Mouse (Mus musculus) spleen, embryonic (tissue): ENCODE data around the gene Tlx2.

Source experiments
- CTCF ChIA-PET: fragments of 350-600 bp; sonication (Branson Sonifier 250); formaldehyde crosslinking; loops from one replicate; lab custom pipeline; 2022; lab: Charles Lee

Gene Tlx2

GRCm38 (mm10) chr6:83095968-83096367 lies 25.9 kb upstream of the Tlx2 start:
- CTCF ChIA-PET, result no interaction called here

GRCm38 (mm10) chr6:83092416-83093127 lies 22.5 kb upstream of the Tlx2 start:
- CTCF ChIA-PET, result no interaction called here

GRCm38 (mm10) chr6:83087926-83088260 lies 17.8 kb upstream of the Tlx2 start:
- CTCF ChIA-PET, result no interaction called here

GRCm38 (mm10) chr6:83087205-83087925 lies 17.3 kb upstream of the Tlx2 start:
- CTCF ChIA-PET, result no interaction called here

GRCm38 (mm10) chr6:83086121-83087035 lies 16.3 kb upstream of the Tlx2 start, which contains the start of gene Lbx2:
Gene Lbx2, plus strand, starts transcription at chr6:83086367.
- CTCF ChIA-PET, result no interaction called here

GRCm38 (mm10) chr6:83084477-83084876 lies 14.4 kb upstream of the Tlx2 start:
- CTCF ChIA-PET, result no interaction called here

GRCm38 (mm10) chr6:83083497-83083896 lies 13.4 kb upstream of the Tlx2 start:
- CTCF ChIA-PET, result no interaction called here

GRCm38 (mm10) chr6:83080210-83080609 lies 10.1 kb upstream of the Tlx2 start:
- CTCF ChIA-PET, result no interaction called here

GRCm38 (mm10) chr6:83078324-83078858 lies 8.3 kb upstream of the Tlx2 start:
- CTCF ChIA-PET, result interaction anchor here (0.5 to 1.3 kb wide), 5 partner anchors 23 to 140 kb away, joined by 3 to 8 read pairs (median 4); partner anchors contain the start of genes Aup1, Ccdc142, Gm42688 and Htra2

- CTCF ChIA-PET, result interaction anchor here (0.9 to 1.3 kb wide), 4 partner anchors 23 to 81 kb away, joined by 4 to 8 read pairs (median 4); partner anchors contain the start of genes Aup1, Ccdc142, Gm42688 and Htra2
Observed at GRCm38 (mm10) chr6:83077630-83078323, 7.7 kb upstream of the Tlx2 start, which contains the start of gene Pcgf1. Gene Pcgf1, plus strand, starts transcription at chr6:83077869.

- CTCF ChIA-PET, result interaction anchor here (0.6 kb wide), 1 partner anchor 22 kb away, joined by 6 read pairs; no protein-coding TSS in a partner anchor
Observed at GRCm38 (mm10) chr6:83074979-83075378, 4.9 kb upstream of the Tlx2 start.

GRCm38 (mm10) chr6:83071220-83071619 lies 1.1 kb upstream of the Tlx2 start:
- CTCF ChIA-PET, result interaction anchor here (2.1 kb wide), 1 partner anchor 74 kb away, joined by 7 read pairs; no protein-coding TSS in a partner anchor

GRCm38 (mm10) chr6:83070311-83071219 lies 472 bp upstream of the Tlx2 start:
- CTCF ChIA-PET, result interaction anchor here (2.1 kb wide), 1 partner anchor 74 kb away, joined by 7 read pairs; no protein-coding TSS in a partner anchor

- CTCF ChIA-PET, result interaction anchor here (2.1 kb wide), 1 partner anchor 73 kb away, joined by 7 read pairs; no protein-coding TSS in a partner anchor
Observed at GRCm38 (mm10) chr6:83069488-83070246, 426 bp downstream of the Tlx2 start.

GRCm38 (mm10) chr6:83068706-83069487 lies 1.2 kb downstream of the Tlx2 start:
- CTCF ChIA-PET, result no interaction called here

- CTCF ChIA-PET, result no interaction called here
Observed at GRCm38 (mm10) chr6:83068221-83068620, 1.9 kb downstream of the Tlx2 start.

- CTCF ChIA-PET, result interaction anchor here (0.6 kb wide), 1 partner anchor 42 kb away, joined by 3 read pairs; the partner anchor contains the start of gene Mrpl53
Observed at GRCm38 (mm10) chr6:83066441-83066840, 3.7 kb downstream of the Tlx2 start.

- CTCF ChIA-PET, result no interaction called here
Observed at GRCm38 (mm10) chr6:83065995-83066394, 4.1 kb downstream of the Tlx2 start.
